Mouse (Mus musculus) olfactory bulb, adult 2 months (tissue): Measurements from ENCODE around the gene Cib2.

Experiments used
- CTCF ChIP-seq: fragments of 200-500 bp; IDR thresholded peaks from 2 replicates; pipeline ENCODE4 v1.5.1; 2012; ENCODE audit warnings: low read depth, mild to moderate bottlenecking, low read length, moderate library complexity; ENCODE audit not compliant: insufficient read depth
- POLR2A ChIP-seq: fragments of 200-500 bp; IDR thresholded peaks from 2 replicates; pipeline ENCODE4 v1.6.1; 2012; ENCODE audit warnings: mild to moderate bottlenecking, low read depth, low read length, moderate library complexity; ENCODE audit not compliant: insufficient read depth

GRCm38 (mm10) chr9:54585839-54586198 lies 25.8 kb upstream of the Cib2 start:
- TF ChIP-seq POLR2A (no peak), CTCF (no peak)
